Mouse (Mus musculus): ENCODE measurements around the gene 2310061I04Rik. TPM values are rescaled to one million over a fixed set of nuclear protein-coding genes. Genes with fewer than 3 reads are reported as not detected.

Gene 2310061I04Rik
- polyA plus RNA-seq, 1 experiment from 2014 or later = 33.7 TPM

GRCm38 (mm10) chr17:35918276-35919059 is 21.2 kb upstream of the 2310061I04Rik start:
- peak overlapping the region; percentile 100 for H3K9ac ChIP-seq (ENCODE audit: low read depth, low read length)
- peaks cover 6% of the 10 kb centered on the region for H3K36me3 ChIP-seq (ENCODE audit: control insufficient read depth, insufficient read depth, low read length)
- ATAC-seq (replicated peaks; ENCODE audit: low FRiP score) (no peak), DNase-seq (ENCODE audit: low spot score) (peak; percentile 57)
- peaks cover 27% of the 10 kb centered on the region for H3K4me1 ChIP-seq (replicated peaks; ENCODE audit: control insufficient read depth, insufficient read depth, low read length)
- H3K9me3 ChIP-seq (ENCODE audit: control insufficient read depth, low read length) = no peaks in the 10 kb centered on the region
- H3K27me3 ChIP-seq (replicated peaks; ENCODE audit: control insufficient read depth, insufficient read depth, low read length) = no peaks in the 10 kb centered on the region
- peak overlapping the region; percentile 99 for H3K4me2 ChIP-seq
- H3K4me3 ChIP-seq (ENCODE audit: low read depth, low read length) = peak overlapping the region; percentile 78
- peak overlapping the region; percentile 99 for H3K27ac ChIP-seq (ENCODE audit: low read depth, low read length)
- 0% methylated on average over 11 of the region's 11 CpGs for WGBS

GRCm38 (mm10) chr17:35917463-35918251 is 20.4 kb upstream of the 2310061I04Rik start:
- DNase-seq (ENCODE audit: low spot score) (peak; percentile 57), ATAC-seq (replicated peaks; ENCODE audit: low FRiP score) (no peak)
- Histone ChIP-seq H3K4me1 (replicated peaks; ENCODE audit: control insufficient read depth, insufficient read depth, low read length) (peaks cover 31% of the 10 kb centered on the region), H3K27me3 (replicated peaks; ENCODE audit: control insufficient read depth, insufficient read depth, low read length) (no peaks in the 10 kb centered on the region), H3K4me3 (ENCODE audit: low read depth, low read length) (peak overlapping the region; percentile 78), H3K9me3 (ENCODE audit: control insufficient read depth, low read length) (no peaks in the 10 kb centered on the region), H3K4me2 (peak overlapping the region; percentile 99), H3K36me3 (ENCODE audit: control insufficient read depth, insufficient read depth, low read length) (peaks cover 10% of the 10 kb centered on the region), H3K27ac (ENCODE audit: low read depth, low read length) (peak overlapping the region; percentile 99), H3K9ac (ENCODE audit: low read depth, low read length) (peak overlapping the region; percentile 100)
- WGBS = under 1% methylated on average over 13 of the region's 13 CpGs

GRCm38 (mm10) chr17:35917143-35917462 is 19.9 kb upstream of the 2310061I04Rik start:
- Histone ChIP-seq H3K4me2 (peak overlapping the region; percentile 99), H3K9me3 (ENCODE audit: control insufficient read depth, low read length) (no peaks in the 10 kb centered on the region), H3K27ac (ENCODE audit: low read depth, low read length) (peak overlapping the region; percentile 99), H3K9ac (ENCODE audit: low read depth, low read length) (peak overlapping the region; percentile 100), H3K27me3 (replicated peaks; ENCODE audit: control insufficient read depth, insufficient read depth, low read length) (no peaks in the 10 kb centered on the region), H3K4me3 (ENCODE audit: low read depth, low read length) (peak overlapping the region; percentile 78), H3K4me1 (replicated peaks; ENCODE audit: control insufficient read depth, insufficient read depth, low read length) (peaks cover 34% of the 10 kb centered on the region), H3K36me3 (ENCODE audit: control insufficient read depth, insufficient read depth, low read length) (peaks cover 14% of the 10 kb centered on the region)
- no peak for DNase-seq (ENCODE audit: low spot score)
- no peak for ATAC-seq (replicated peaks; ENCODE audit: low FRiP score)
- 0% methylated on average over 8 of the region's 8 CpGs for WGBS

GRCm38 (mm10) chr17:35916297-35917142 is 19.3 kb upstream of the 2310061I04Rik start, which contains the start of the genes Mrps18b and Ppp1r10:
Gene Mrps18b (minus strand): TSS chr17:35916389.
Gene Ppp1r10 (plus strand): TSS chr17:35916434.
- peak; percentile 88 for ATAC-seq (replicated peaks; ENCODE audit: low FRiP score)
- peak within 1 kb of the TSS; percentile 78 for H3K4me3 ChIP-seq (ENCODE audit: low read depth, low read length)
- H3K4me2 ChIP-seq = peak within 1 kb of the TSS; percentile 99
- peaks cover 14% of the 10 kb centered on the region for H3K36me3 ChIP-seq (ENCODE audit: control insufficient read depth, insufficient read depth, low read length)
- H3K4me1 ChIP-seq (replicated peaks; ENCODE audit: control insufficient read depth, insufficient read depth, low read length) = peaks cover 34% of the 10 kb centered on the region
- H3K9me3 ChIP-seq (ENCODE audit: control insufficient read depth, low read length) = no peaks in the 10 kb centered on the region
- H3K27me3 ChIP-seq (replicated peaks; ENCODE audit: control insufficient read depth, insufficient read depth, low read length) = no peaks in the 10 kb centered on the region
- DNase-seq (ENCODE audit: low spot score) = peak; percentile 97
- peak within 1 kb of the TSS; percentile 100 for H3K9ac ChIP-seq (ENCODE audit: low read depth, low read length)
- peak within 1 kb of the TSS; percentile 99 for H3K27ac ChIP-seq (ENCODE audit: low read depth, low read length)
- under 1% methylated on average over 83 of the region's 83 CpGs for WGBS

- ATAC-seq (replicated peaks; ENCODE audit: low FRiP score) (peak; percentile 6), DNase-seq (ENCODE audit: low spot score) (no peak)
- H3K4me3 ChIP-seq (ENCODE audit: low read depth, low read length) = peak overlapping the region; percentile 78
- H3K36me3 ChIP-seq (ENCODE audit: control insufficient read depth, insufficient read depth, low read length) = peaks cover 16% of the 10 kb centered on the region
- H3K27ac ChIP-seq (ENCODE audit: low read depth, low read length) = peak overlapping the region; percentile 99
- no peaks in the 10 kb centered on the region for H3K27me3 ChIP-seq (replicated peaks; ENCODE audit: control insufficient read depth, insufficient read depth, low read length)
- peaks cover 34% of the 10 kb centered on the region for H3K4me1 ChIP-seq (replicated peaks; ENCODE audit: control insufficient read depth, insufficient read depth, low read length)
- H3K4me2 ChIP-seq = peak overlapping the region; percentile 99
- 1% methylated on average over 28 of the region's 28 CpGs for WGBS
- H3K9ac ChIP-seq (ENCODE audit: low read depth, low read length) = peak overlapping the region; percentile 89
- H3K9me3 ChIP-seq (ENCODE audit: control insufficient read depth, low read length) = no peaks in the 10 kb centered on the region
These were observed 18.5 kb upstream of the 2310061I04Rik start for GRCm38 (mm10) chr17:35915538-35916296.

GRCm38 (mm10) chr17:35914975-35915374 is 17.7 kb upstream of the 2310061I04Rik start:
- H3K36me3 ChIP-seq (ENCODE audit: control insufficient read depth, insufficient read depth, low read length) = peaks cover 16% of the 10 kb centered on the region
- 56% methylated on average over 6 of the region's 6 CpGs for whole genome bisulfite sequencing
- no peaks in the 10 kb centered on the region for H3K9me3 ChIP-seq (ENCODE audit: control insufficient read depth, low read length)
- H3K9ac ChIP-seq (ENCODE audit: low read depth, low read length) = peak overlapping the region; percentile 89
- H3K27ac ChIP-seq (ENCODE audit: low read depth, low read length) = peak overlapping the region; percentile 99; the same call in 1 of the 2 replicates
- ATAC-seq (replicated peaks; ENCODE audit: low FRiP score) (no peak), DNase-seq (ENCODE audit: low spot score) (no peak)
- peaks cover 29% of the 10 kb centered on the region for H3K4me1 ChIP-seq (replicated peaks; ENCODE audit: control insufficient read depth, insufficient read depth, low read length)
- peak overlapping the region; percentile 99 for H3K4me2 ChIP-seq
- peak overlapping the region; percentile 78 for H3K4me3 ChIP-seq (ENCODE audit: low read depth, low read length)
- no peaks in the 10 kb centered on the region for H3K27me3 ChIP-seq (replicated peaks; ENCODE audit: control insufficient read depth, insufficient read depth, low read length)

- H3K9me3 ChIP-seq (ENCODE audit: control insufficient read depth, low read length) = no peaks in the 10 kb centered on the region
- peak within 1 kb of the TSS; percentile 26; the same call in 1 of the 2 replicates for H3K27ac ChIP-seq (ENCODE audit: low read depth, low read length)
- DNase-seq (ENCODE audit: low spot score) = peak; percentile 98
- H3K4me1 ChIP-seq (replicated peaks; ENCODE audit: control insufficient read depth, insufficient read depth, low read length) = peaks cover 20% of the 10 kb centered on the region
- H3K36me3 ChIP-seq (ENCODE audit: control insufficient read depth, insufficient read depth, low read length) = peaks cover 19% of the 10 kb centered on the region
- H3K4me2 ChIP-seq = peak within 1 kb of the TSS; percentile 83
- no peaks in the 10 kb centered on the region for H3K27me3 ChIP-seq (replicated peaks; ENCODE audit: control insufficient read depth, insufficient read depth, low read length)
- H3K9ac ChIP-seq (ENCODE audit: low read depth, low read length) = peak within 1 kb of the TSS; percentile 65
- peak; percentile 90 for ATAC-seq (replicated peaks; ENCODE audit: low FRiP score)
- H3K4me3 ChIP-seq (ENCODE audit: low read depth, low read length) = peak within 1 kb of the TSS; percentile 69
- 3% methylated on average over 25 of the region's 25 CpGs for WGBS
These were observed 12.7 kb upstream of the 2310061I04Rik start, which contains the start of gene Atat1 for GRCm38 (mm10) chr17:35909919-35910369. Gene Atat1 (minus strand): TSS chr17:35910075.

Data from liver, embryonic 11.5 days (tissue).